Mouse (Mus musculus) stomach, postnatal 0 days (tissue): ENCODE results near the gene Edf1. TPM values are rescaled to one million over a fixed set of nuclear protein-coding genes. Genes with fewer than 3 reads are reported as not detected.

ENCODE experiments used
- ATAC-seq: fragments of 200-750 bp; cut with Nextera tagmentation; 2 replicates; pipeline ENCODE4 v1.8.0; 2017; ENCODE audit not compliant: low FRiP score, low TSS enrichment
- DNase-seq: peaks from one replicate; pipeline ENCODE4 v3.0.0-alpha.2; 2016; ENCODE audit warnings: low spot score
- H3K27ac ChIP-seq: fragments of 300-500 bp; sonication (generic); replicated peaks from 2 replicates; pipeline ENCODE4 v1.5.1; 2014; ENCODE audit warnings: mild to moderate bottlenecking, control low read depth
- H3K27me3 ChIP-seq: fragments of 300-500 bp; sonication (generic); 2 replicates; pipeline ENCODE4 v1.6.1; 2014; ENCODE audit warnings: low read length; ENCODE audit not compliant: control insufficient read depth, insufficient read depth
- H3K36me3 ChIP-seq: fragments of 300-500 bp; sonication (generic); 2 replicates; pipeline ENCODE4 v1.6.1; 2014; ENCODE audit warnings: low read length, mixed read lengths; ENCODE audit not compliant: control insufficient read depth, insufficient read depth
- H3K4me1 ChIP-seq: fragments of 300-500 bp; sonication (generic); replicated peaks from 2 replicates; pipeline ENCODE4 v1.6.1; 2014; ENCODE audit warnings: antibody characterized with exemption; ENCODE audit not compliant: control insufficient read depth, insufficient read depth
- H3K4me2 ChIP-seq: fragments of 300-500 bp; sonication (generic); replicated peaks from 2 replicates; pipeline ENCODE4 v1.6.1; 2014; ENCODE audit warnings: low read depth, mild to moderate bottlenecking, control low read depth, moderate library complexity
- H3K4me3 ChIP-seq: fragments of 300-500 bp; sonication (generic); 2 replicates; pipeline ENCODE4 v1.5.1; 2014; ENCODE audit warnings: low read depth, low read length, control low read depth
- H3K9ac ChIP-seq: fragments of 300-500 bp; sonication (generic); 2 replicates; pipeline ENCODE4 v1.6.1; 2014; ENCODE audit warnings: mild to moderate bottlenecking, low read length, control low read depth, mixed read lengths
- H3K9me3 ChIP-seq: fragments of 300-500 bp; sonication (generic); 2 replicates; pipeline ENCODE4 v1.6.1; 2016; ENCODE audit warnings: low read length; ENCODE audit not compliant: control insufficient read depth
- CTCF ChIP-seq: IDR thresholded peaks from 2 replicates; pipeline ENCODE4 v1.5.1; 2016; ENCODE audit warnings: antibody characterized with exemption, low read depth, mild to moderate bottlenecking, moderate library complexity
- EP300 ChIP-seq: optimal IDR thresholded peaks from 2 replicates; pipeline ENCODE3; 2016; ENCODE audit warnings: antibody characterized with exemption
- WGBS: fragments of 180-500 bp; shearing (Covaris S2); extraction: QIAGEN DNeasy Blood & Tissue Kit; methylation state at CpG from one replicate; pipeline ENCODE4 v1.1.7; 2014; 5-methylcytosine and 5-hydroxymethylcytosine counted together
- polyA plus RNA-seq: library from polyadenylated mRNA; unstranded; fragments of >200 nt; fragmentation: Nextera tagmentation; extraction: Ambion mirVana; gene quantifications from 2 replicates; pipeline ENCODE4 v1.2.1, GENCODE M21; 2015

The Edf1 gene
- polyA plus RNA-seq, 1 experiment from 2014 or later = 351 TPM

DNA sequence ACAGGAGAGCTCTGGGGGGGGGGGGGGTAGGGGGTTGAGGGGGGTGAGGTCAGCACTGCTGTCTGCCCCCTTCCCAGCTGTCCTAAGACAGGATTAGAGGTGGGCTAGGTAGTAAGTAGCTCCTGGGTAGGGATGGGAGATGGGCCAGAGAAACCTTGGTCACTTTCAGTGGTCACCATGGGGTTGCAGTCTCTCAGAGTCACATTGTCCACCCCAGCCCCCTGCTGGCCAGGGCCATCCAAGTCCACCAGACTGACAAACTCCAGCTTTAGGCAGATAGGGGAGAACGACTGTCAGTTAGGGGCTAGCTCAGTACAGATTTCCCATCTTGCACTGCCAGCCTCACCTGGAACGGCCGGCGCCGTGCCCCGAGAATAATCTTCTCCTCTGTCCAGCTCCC lies 8.9 kb downstream of the Edf1 start:
- DNase-seq = no peak
- no peak for ATAC-seq
- Histone ChIP-seq H3K9me3 (no peaks in the 10 kb centered on the region), H3K27me3 (no peaks in the 10 kb centered on the region), H3K27ac (no peak overlapping the region), H3K4me1 (no peaks in the 10 kb centered on the region), H3K36me3 (peaks cover 23% of the 10 kb centered on the region), H3K4me2 (no peak overlapping the region), H3K4me3 (no peak overlapping the region), H3K9ac (no peak overlapping the region)
- TF ChIP-seq CTCF (peak; percentile 50), EP300 (no peak)
- WGBS = 83% methylated on average over 6 of the region's 6 CpGs

DNA sequence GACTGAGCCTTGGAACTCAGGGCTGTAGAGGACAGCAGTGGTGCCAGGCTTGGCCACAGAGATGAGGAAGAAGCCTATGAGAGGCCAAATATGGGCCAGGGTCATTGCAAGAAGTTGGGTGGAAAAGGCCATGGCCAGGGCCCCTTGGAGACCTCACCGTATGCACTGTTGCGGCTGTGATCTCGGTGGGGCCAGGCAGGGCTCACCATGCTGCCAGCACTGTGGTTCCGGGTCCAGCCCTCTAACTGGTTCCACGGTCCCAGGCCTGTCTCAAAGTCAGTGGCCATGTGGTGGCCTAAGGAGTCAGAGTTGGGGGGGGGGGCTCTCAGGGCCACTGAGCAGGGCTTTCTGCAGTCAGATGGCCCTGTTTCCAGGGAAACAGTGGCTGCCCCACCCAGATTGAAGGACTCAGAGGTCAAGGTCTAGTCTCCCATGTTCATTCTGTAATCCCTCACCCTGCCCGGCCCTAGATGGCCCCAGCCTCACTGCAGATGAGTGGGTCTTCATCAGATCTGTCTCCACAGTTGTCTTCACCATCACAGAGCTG lies 10.9 kb downstream of the Edf1 start:
- Histone ChIP-seq H3K27ac (no peak overlapping the region), H3K9ac (no peak overlapping the region), H3K4me3 (no peak overlapping the region), H3K27me3 (no peaks in the 10 kb centered on the region), H3K9me3 (no peaks in the 10 kb centered on the region), H3K4me2 (no peak overlapping the region), H3K36me3 (peaks cover 9% of the 10 kb centered on the region; the same call in 1 of the 2 replicates), H3K4me1 (no peaks in the 10 kb centered on the region)
- DNase-seq (peak; percentile 40), ATAC-seq (no peak)
- TF ChIP-seq CTCF (no peak), EP300 (no peak)
- WGBS = 85% methylated on average over 6 of the region's 6 CpGs

DNA sequence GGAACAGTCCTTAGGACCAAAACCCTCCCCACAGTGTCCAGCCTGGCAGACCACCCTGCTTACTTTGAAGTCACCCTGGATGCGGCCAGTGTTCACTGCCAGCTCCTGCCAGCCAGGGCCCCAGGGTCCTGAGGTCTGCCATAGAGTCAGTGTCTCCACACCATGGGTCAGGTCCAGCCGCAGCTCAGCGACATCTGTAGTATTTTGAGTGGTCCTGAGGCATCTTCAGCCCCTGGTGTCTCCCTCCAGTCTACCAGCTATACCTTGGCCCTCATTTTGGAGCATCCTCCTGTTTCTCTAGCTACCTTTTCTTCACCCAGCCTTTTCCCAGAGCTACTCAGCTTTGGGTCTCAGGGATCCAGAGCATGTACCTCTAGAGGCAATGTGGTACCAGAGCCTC lies 11.7 kb downstream of the Edf1 start:
- ATAC-seq (no peak), DNase-seq (no peak)
- Histone ChIP-seq H3K36me3 (peaks cover 4% of the 10 kb centered on the region; the same call in 1 of the 2 replicates), H3K27me3 (no peaks in the 10 kb centered on the region), H3K9ac (no peak overlapping the region), H3K9me3 (no peaks in the 10 kb centered on the region), H3K4me2 (no peak overlapping the region), H3K4me1 (no peaks in the 10 kb centered on the region), H3K27ac (no peak overlapping the region), H3K4me3 (no peak overlapping the region)
- TF ChIP-seq CTCF = no peak
- TF ChIP-seq EP300 = no peak
- 91% methylated on average over 3 of the region's 3 CpGs for WGBS

DNA sequence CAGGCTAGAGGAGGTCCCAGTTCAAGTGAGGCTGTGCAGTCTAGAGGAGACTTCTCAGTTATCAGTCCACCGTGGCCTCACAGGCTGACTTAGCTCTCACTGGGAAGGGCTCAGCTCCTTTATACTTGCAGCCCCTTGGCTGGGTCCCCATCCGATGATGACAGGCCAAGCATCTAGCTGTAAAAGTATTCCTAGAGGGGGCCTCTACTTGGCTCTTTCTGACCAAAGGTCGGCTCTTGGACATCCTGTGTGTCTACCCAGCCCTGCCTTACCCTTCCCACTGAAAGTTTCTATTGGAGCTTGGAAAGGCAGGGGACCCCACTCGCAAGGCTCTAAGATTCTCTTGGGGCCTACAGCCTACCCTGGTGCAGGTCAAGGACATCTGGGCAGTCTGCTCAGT lies 13.6 kb downstream of the Edf1 start:
- 89% methylated on average over 4 of the region's 4 CpGs for WGBS
- TF ChIP-seq EP300 (no peak), CTCF (no peak)
- no peak overlapping the region for H3K9ac ChIP-seq
- no peak overlapping the region for H3K4me2 ChIP-seq
- H3K4me1 ChIP-seq = peaks cover 4% of the 10 kb centered on the region; the same call in 1 of the 2 replicates
- no peak for DNase-seq
- H3K27ac ChIP-seq = no peak overlapping the region
- H3K9me3 ChIP-seq = no peaks in the 10 kb centered on the region
- H3K27me3 ChIP-seq = no peaks in the 10 kb centered on the region
- no peak for ATAC-seq
- H3K36me3 ChIP-seq = no peaks in the 10 kb centered on the region; the same call in 1 of the 2 replicates
- H3K4me3 ChIP-seq = no peak overlapping the region

DNA sequence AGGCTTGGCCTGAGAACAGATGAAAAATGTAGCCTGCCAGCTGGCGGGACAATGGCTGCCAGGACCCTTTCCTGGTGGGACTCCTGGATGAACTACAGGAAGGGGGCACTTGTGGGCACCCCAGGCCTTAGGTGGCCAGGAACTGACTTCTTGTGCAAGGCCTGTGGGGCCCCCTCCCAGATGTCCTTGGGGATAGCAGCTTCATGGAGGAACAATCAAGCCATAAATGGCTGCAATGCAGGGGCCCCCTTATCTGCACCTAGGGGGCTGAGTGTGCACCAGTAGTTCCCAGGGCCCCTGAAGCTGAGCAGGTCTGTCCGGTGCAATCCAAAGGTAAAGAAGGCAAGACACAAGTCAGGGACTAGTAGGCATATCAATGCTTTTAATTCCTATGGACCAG lies 15.4 kb downstream of the Edf1 start:
- Histone ChIP-seq H3K9me3 (no peaks in the 10 kb centered on the region), H3K4me2 (no peak overlapping the region), H3K36me3 (no peaks in the 10 kb centered on the region; the same call in 1 of the 2 replicates), H3K4me3 (no peak overlapping the region), H3K9ac (no peak overlapping the region), H3K4me1 (peaks cover 4% of the 10 kb centered on the region; the same call in 1 of the 2 replicates), H3K27ac (no peak overlapping the region), H3K27me3 (peaks cover 10% of the 10 kb centered on the region; the same call in 1 of the 2 replicates)
- ATAC-seq (no peak), DNase-seq (no peak)
- no peak for TF ChIP-seq EP300
- TF ChIP-seq CTCF = no peak
- 95% methylated on average over 2 of the region's 2 CpGs for WGBS

DNA sequence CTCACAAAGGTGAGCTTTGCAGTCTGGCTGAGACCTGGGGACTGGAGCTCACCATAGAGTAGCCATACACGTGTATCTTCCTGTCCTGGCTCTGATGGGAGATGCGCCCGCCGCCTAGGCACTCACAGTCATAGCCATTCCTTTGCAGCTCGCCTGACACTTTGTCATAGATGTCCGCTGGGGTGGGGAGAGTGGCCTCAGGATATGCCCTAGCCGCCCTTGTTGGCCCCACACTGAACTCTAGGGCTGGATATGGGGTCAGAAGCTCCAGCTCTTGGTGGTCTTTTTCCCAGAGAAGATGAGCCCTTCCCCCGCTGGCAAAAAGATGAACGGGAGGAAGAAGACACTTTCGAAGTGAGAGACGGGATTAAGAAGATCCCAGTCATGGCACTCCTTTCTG lies 16.5 kb downstream of the Edf1 start:
- H3K9me3 ChIP-seq = no peaks in the 10 kb centered on the region
- peak overlapping the region; percentile 80 for H3K4me2 ChIP-seq
- peaks cover 4% of the 10 kb centered on the region; the same call in 1 of the 2 replicates for H3K4me1 ChIP-seq
- H3K27me3 ChIP-seq = peaks cover 16% of the 10 kb centered on the region
- peak overlapping the region; percentile 48 for H3K9ac ChIP-seq
- no peak for TF ChIP-seq CTCF
- no peak for TF ChIP-seq EP300
- WGBS = 12% methylated on average over 11 of the region's 11 CpGs
- H3K36me3 ChIP-seq = no peaks in the 10 kb centered on the region; the same call in 1 of the 2 replicates
- DNase-seq (peak; percentile 14), ATAC-seq (no peak)
- 0 out of 2 replicates have a peak overlapping the region, but pooled peaks have one; percentile 49 for H3K27ac ChIP-seq
- peak overlapping the region; percentile 50 for H3K4me3 ChIP-seq
